Mouse (Mus musculus): ENCODE results near the gene Olfr657.

Gene Olfr657

DNA sequence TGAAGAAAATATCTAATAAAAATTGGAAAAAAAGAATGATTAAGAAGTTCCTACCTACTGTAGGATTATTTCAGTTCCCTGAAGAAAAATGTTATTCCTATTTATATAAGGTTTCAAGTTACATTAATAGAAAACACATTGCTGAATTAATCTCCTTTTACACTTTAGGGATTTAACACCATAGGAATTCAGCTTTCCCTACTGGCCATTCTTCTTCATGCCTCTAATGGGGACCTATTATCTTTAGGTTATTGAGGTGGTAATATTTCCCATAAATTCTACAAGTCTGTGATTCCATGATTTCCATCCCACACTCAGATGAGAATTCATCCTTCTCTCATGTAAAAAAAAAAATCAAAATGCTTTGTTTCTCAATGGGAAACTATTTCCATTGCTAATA is at the start of gene Olfr657:
Gene Olfr657 (plus strand): TSS at position 301 of the 400 bp plus-strand sequence.
- no peak for DNase-seq (ENCODE audit: low spot score in 2 of 2)

DNA sequence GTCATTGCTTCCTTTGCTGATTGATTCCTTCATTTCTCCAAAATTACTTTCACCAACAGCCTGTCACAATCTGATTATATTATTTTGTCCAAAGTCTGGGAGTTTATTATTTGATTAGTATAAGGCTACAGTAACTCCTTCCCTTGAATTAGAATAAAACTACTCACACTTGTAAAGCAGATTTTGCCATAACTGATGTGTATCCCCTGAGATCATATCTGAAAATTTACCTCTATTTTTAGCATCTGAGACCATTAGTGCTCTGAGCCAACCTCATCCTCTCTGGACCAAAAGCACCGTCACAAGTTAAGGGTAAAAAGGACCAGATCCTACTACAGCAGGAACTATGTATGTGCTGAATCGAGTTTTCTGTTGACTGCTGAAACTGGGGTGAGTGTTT is 47.6 kb upstream of the Olfr657 start, which contains the start of gene Olfr653:
Gene Olfr653 (plus strand): TSS at position 301 of the 400 bp plus-strand sequence.
- no peak for DNase-seq (ENCODE audit: low spot score in 2 of 2)

DNA sequence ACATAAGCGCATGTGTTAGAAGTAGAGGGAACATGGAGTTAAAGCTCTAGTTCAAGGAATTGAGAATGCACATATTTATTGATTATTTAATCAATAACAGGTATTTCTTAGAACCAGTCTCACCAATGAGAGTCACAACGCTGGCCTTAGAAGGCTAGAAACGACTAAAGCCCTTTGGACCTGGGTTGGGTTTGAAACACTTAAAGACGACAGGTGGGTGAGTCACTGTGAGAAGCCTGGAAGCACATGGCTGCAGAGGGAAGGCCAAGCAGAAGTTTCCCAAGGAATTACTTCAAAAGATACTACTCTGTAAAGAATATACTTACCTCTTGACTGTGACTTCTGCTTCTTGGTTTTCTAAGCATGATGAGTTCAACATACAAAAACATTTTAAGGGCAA is 43.7 kb upstream of the Olfr657 start:
- no peak for DNase-seq (ENCODE audit: low spot score in 2 of 2)

DNA sequence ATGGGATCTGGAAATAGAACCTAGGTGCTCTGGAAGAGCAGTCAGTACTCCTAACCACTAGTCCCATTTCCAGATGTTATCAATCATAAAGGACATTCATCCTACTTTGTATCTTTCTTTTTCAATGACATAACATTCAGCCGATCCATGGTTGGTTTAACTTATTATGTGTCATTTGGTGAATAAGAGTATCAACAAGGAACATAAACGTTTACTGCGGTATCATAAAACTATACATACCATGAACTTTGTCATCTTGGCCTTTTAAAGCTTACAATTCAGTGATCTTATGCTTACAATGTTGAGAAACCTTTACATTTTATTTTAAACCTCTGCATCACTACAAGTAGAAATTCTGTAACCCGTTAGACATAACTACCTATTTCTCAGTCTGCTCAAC is 43.2 kb upstream of the Olfr657 start:
- no peak for DNase-seq (ENCODE audit: low spot score in 2 of 2)

DNA sequence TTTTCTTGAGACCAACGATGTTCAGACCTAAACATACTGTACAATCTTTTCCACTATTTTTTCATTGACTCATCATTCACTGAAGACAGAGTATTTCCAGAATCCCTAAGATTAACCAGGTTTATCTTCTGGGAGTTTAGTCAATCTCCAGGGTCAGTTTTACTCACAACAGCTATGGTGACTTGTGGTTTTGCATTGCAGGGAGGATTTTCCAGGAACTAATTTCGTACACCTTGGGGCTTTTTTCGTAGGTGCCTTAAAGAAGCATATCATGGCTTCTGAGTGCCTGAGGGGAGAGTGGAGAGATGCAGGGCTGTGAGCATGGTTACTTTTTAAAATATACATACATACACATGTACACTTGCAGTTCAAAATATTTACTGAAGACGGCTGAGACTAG is 37.9 kb upstream of the Olfr657 start, which contains the start of gene Olfr654:
Gene Olfr654 (plus strand): TSS at position 301 of the 400 bp plus-strand sequence.
- DNase-seq (ENCODE audit: low spot score in 2 of 2), result no peak

DNA sequence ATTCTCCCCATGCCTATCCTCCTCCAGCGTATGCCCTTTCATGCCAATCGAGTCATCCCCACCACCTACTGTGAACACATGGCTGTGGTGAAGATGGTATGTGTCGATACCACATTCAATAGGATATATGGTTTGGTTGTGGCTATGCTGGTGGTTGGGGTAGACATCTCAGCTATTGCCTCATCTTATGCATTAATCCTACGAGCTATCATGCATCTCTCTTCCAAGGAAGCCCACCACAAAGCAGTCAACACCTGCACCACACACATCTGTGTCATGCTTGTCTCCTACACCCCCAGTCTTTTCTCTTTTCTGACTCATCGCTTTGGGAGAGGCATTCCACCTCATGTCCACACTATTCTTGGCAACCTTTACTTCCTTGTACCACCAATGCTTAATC is 36.3 kb upstream of the Olfr657 start:
- no peak for DNase-seq (ENCODE audit: low spot score in 2 of 2)

DNA sequence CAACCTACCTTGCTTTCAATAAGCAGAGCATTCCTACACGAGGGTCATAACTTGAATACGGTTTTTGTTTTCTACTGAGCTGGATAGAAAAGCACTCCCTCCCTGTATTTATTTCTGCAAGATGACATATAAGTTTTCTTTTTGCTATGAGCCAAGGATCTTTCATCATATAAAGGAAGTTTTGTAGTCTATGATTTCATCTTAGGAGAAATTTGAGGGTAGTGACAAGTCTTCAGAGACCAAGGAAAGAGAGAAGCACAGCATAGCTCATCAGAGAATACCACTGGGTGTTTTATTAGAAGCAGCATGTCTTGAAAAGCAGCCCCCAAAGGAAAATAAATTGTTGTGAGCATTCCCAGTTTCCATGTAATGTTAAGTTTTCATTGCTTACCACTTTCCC is 22.9 kb upstream of the Olfr657 start, which contains the start of gene Olfr655:
Gene Olfr655 (minus strand): TSS at position 101 of the 400 bp plus-strand sequence.
- no peak for DNase-seq (ENCODE audit: low spot score in 2 of 2)

DNA sequence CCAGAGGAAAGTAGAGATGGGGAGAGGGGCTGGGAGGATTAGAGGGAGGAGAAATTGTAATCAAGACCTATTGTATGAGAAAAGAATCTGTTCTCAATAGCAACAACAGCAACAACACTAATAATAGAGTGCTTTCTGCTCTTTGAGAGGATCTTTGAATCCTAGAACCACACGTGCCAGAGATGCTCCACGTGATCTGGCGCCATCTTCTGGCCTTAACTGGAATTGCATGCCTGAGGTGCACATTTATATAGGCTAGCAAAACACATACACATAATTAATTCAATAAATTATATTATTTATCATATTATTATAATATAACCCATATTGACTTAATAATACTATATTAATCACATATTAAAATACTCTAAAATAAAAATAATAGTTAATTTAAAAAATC is 21.4 kb upstream of the Olfr657 start:
- DNase-seq (ENCODE audit: low spot score in 2 of 2), result peak in 1 of 2 experiments; percentile 7

DNA sequence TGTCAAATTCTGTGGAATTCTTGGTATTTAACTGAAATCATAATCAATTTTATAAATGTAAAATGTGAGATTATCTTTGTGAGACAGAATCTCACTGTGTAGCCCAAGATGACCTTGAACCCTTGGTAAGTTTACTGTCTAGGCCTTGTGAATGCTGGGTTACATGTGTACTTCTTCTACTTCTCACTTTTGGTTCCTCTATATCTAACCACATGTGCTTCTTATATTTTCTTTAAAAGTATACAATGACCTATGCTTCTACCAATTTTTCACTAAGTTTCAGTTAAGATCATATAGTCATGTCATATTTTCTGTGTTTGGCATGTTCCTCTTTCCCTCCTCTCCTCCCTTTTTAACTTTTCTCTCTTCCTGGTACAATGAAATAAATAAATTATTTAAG is 19.9 kb upstream of the Olfr657 start:
- no peak for DNase-seq (ENCODE audit: low spot score in 2 of 2)

DNA sequence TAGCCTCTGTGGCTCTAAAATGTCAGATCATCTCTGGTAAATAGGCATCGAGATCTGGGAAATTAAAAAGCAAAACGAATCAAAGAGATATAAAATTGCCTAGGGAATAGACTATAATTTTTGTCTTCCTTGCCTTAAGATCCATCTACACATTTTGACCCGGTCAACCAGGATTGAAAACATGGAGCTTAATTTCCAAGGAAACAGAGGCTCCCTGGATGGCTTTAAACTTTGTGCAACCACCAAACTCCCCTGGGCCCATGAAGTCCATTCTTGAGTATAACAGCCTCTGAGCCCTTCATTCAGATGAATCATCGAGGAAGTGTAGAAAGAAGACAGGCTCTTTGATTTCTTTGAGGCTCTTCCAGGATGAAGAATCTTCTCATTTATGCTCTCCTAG is 10.9 kb upstream of the Olfr657 start, which contains the start of gene Olfr656:
Gene Olfr656 (plus strand): TSS at position 301 of the 400 bp plus-strand sequence.
- no peak for DNase-seq (ENCODE audit: low spot score in 2 of 2)

DNA sequence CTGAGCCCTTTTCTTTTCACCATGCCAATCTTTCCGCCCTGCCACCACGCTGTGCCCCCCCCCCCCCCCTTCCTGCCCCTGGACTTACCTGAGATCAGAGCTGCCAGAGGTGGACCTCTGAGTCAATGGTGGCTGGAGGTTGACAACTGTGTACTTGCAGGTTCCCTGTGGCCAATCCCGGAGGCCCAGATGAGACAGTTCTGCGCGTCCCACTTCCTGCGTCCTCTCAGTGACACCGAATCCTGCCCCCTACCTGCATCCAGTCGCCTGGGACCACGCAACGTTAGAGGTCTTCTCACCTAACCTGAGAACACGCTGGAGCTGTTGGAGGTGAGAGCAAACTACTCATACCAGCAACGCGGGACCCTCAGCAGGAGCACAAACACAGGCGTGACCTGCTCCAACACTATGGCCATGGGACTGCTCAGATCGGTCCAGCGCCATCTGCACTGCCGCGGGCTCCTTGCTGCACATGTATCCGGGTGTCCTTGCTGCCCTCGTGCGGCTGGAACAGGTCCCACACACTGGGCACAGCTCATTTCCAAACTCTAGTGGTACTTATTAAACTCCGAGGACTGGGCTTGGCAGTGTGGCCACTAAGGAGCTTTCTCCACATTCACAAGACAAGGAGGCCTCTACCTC is 22.4 kb downstream of the Olfr657 start, which contains the start of gene Olfr658:
Gene Olfr658 (minus strand): TSS at position 465 of the 642 bp plus-strand sequence.
- DNase-seq (ENCODE audit: low spot score in 2 of 2), result peak; percentile 10 to 16

DNA sequence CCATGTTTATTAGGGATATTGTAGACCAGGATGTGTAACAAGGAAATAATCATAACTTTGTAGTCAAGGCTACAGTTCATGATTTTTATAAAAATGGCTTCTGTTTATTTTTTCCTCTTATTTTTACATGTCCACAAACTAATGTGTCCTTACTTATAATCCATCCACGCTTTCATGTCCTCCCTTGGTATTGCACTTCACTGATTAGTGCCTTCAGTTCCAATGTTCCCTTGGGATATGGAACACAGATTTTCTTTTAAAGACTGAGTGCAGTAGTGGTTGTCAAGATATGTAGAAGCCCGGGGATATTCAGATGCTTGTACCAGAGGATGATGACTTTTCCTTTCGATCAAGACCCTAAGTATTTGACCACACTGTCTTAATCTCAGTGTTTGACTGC is 41.9 kb downstream of the Olfr657 start, which contains the start of gene Olfr659:
Gene Olfr659 (plus strand): TSS at position 301 of the 400 bp plus-strand sequence.
- no peak for DNase-seq (ENCODE audit: low spot score in 2 of 2)

DNA sequence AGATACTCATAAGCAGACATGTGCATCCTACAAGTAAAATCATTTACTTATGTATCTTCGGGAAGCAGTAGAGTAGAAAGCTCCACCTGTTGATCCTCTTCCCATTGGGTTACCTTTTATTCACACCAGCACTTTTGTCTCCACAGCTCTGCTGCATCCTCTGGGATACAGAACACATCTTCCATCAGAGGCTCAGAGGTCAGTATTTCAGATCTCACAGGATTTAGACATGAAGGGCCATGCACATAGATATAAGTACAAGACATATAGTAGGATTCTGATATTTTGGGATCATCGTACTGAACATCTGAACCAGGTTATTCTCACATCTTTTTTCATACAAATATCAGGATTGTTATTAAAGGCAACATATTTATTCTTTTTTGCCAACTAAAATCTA is 61.6 kb downstream of the Olfr657 start, which contains the start of gene Olfr661:
Gene Olfr661 (plus strand): TSS at position 301 of the 400 bp plus-strand sequence.
- DNase-seq (ENCODE audit: low spot score in 2 of 2), result no peak

Data from frontal cortex, postnatal 10 days (tissue).